Mouse (Mus musculus) liver (tissue): ENCODE results near the gene Dcaf10.
"Not testable (repeated sequence)": the region's sequence is repeated elsewhere in the genome, so short reads cannot be mapped to it uniquely, and the experiment has no call there.

ENCODE experiments used
- DNase-seq: peaks from one replicate; pipeline ENCODE4 v3.0.0-alpha.2; 2020; ENCODE audit warnings: mixed read lengths

Gene Dcaf10

GRCm38 (mm10) chr4:45341669-45342249 is at the start of gene Dcaf10:
Gene Dcaf10, plus strand, starts transcription at chr4:45342101.
- peak; percentile 94 for DNase-seq

GRCm38 (mm10) chr4:45296662-45297564 is 45.0 kb upstream of the Dcaf10 start, which contains the start of gene Trmt10b:
Gene Trmt10b, plus strand, starts transcription at chr4:45297127.
- peak; percentile 67 for DNase-seq

DNA sequence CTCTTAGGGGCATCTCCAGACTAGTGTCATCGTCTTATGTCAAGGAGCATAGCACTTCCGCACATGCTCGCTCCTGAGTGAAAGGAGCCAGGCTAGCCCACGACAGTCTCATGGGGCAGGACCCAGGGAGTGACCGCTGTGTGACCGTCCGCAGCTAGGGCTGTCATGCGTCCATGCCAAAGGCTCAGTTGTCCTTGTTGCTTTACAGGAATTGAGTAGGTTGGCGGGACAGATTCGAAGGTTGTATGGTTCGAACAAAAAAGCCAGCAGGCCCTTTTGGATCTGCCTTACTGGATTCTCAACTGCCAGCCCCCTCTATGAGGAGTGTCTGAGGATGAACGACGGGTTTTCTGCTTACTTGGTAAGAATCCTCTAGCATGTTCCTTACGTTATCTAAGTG is 36.4 kb upstream of the Dcaf10 start:
- DNase-seq, result no peak

DNA sequence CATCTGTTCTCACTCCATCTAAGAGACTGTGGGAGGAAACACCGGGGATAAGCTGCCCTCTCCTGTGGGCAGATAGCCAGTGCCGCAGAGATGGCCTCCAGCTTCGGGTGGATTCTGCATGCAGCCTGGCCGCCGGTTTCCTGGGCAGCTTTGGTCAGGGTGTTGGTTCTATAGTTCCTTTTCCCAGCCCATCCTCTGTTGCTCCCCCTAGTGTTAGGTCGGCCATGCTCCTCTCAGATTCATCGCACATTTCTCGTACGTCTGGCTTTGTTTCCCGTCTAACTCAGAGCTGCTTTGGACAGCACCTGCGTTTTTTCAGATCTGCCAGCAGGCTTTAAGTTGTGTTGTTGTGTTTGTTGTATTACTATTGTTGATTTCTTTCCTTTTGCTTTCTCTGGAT is 33.9 kb upstream of the Dcaf10 start:
- peak; percentile 38 for DNase-seq

DNA sequence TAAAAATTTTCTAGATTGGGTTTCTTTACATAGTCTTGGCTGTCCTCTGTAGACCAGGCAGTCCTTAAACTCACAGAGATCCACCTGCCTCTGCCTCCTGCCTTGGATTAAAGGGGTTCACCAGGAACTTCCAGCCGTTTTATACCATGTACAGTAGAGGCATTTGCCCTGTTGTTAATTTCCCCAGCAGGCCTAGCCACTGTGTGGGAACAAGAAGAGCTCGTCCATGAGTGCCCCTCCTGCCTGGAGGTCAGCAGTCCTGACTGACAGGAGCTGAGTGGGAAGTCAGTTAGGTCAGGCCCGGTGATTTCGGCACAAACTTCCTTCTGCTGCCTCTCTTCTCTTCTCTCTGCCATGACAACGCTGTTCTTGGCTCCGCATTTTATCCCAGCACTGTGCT is 33.3 kb upstream of the Dcaf10 start:
- DNase-seq, result no peak

DNA sequence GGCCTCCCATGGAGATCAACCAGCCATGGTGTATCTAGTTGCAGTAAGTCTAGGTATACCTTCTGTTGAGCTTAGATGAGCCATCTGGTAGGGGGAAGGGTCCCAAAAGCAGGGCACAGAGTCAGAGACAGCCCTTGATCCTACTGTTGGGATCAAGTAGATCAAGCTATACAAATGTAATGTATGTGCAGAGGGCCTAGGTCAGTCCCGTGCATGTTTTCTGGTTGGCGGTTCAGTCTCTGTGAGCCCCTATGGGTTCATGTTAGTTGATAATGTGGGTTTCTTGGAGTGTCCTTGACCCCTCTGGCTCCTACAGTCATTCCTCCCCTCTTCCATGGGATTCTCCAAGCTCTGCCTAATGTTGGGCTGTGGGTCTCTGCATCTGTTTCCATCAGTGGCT is 30.8 kb upstream of the Dcaf10 start:
- no peak for DNase-seq

DNA sequence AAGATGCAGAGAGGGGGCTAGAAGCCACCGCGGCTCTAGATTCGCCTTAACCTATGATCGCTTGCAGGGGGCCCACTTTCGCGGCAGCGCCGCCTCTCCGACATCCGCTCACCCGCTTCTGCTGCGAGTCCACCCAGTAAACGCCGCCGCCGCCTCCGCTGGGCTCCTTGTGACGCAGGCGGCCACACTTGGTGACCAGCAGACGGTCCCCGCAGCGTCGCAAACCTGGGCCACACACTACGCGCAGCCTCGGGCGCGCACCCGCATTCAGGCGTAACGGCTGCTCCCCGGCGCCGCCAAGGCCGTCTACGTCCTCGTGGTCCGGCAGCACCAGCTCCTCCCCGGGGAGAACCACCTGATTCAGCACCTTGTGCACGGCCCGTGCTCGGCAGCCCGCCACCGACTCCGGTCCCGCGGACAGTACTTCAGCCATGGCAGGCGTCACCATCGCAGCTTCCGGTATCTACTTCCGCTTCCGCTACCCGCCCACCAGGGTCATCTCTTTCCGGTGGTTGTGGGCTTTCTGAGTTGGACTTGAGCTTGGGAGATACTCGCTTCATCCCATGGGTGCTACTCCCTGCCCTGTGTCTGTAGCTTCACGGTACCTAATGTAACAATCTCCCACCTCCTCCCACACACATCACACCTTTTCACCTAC is 21.6 kb upstream of the Dcaf10 start:
- DNase-seq, result peak; percentile 82

DNA sequence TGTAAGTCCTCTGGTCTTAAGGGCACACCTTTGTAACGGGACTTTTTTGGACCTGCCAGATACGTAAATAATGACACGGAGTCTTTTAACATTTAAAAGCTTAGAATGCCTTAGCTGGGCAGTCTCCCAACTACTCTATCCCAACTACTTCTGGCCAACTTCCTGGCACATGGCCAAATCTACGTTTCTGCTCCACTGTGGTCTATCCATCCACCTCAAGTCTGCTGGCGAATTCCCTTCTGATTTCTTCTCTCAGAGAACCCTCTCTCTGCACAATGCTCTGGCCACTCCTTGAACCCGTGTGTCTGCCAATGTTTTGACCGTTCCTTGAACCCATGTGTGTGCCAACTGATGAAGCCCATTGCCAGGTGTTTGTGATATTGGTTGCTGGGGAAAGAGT is 10.8 kb upstream of the Dcaf10 start:
- DNase-seq, result no peak

- no peak for DNase-seq
Measured at GRCm38 (mm10) chr4:45332466-45332865, 9.4 kb upstream of the Dcaf10 start.

GRCm38 (mm10) chr4:45341226-45341625 is 675 bp upstream of the Dcaf10 start:
- DNase-seq, result no peak

GRCm38 (mm10) chr4:45342286-45343155 is 620 bp downstream of the Dcaf10 start, which contains the start of gene Exosc3:
Gene Exosc3, minus strand, starts transcription at chr4:45342732.
- peak; percentile 81 for DNase-seq

DNA sequence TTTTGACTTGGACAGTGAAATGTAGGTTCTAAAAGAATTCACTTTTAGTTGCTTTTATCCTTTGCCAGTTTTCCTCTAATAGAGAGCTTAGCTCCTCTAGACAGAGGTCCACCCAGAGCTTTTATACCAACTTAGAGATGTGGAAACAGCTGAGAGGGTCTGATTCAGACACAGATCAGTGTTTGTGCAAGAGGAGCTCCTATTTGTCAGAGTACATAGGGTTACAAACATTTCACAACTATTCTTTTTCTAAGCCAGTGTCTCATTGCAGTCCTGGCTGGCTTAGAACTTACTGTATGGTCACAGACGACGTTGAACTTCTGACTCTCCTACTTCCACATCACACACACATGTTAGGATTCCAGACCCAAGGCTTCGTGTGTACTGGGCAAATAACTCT is 14.8 kb downstream of the Dcaf10 start:
- DNase-seq, result no peak

- no peak for DNase-seq
Measured at GRCm38 (mm10) chr4:45371261-45371660, 29.4 kb downstream of the Dcaf10 start.

GRCm38 (mm10) chr4:45374879-45375278 is 33.0 kb downstream of the Dcaf10 start:
- DNase-seq, result no peak

GRCm38 (mm10) chr4:45376573-45376972 is 34.7 kb downstream of the Dcaf10 start:
- DNase-seq, result no peak

GRCm38 (mm10) chr4:45380903-45381580 is 39.1 kb downstream of the Dcaf10 start:
- not testable (repeated sequence) for DNase-seq

- DNase-seq, result not testable (repeated sequence)
Measured at GRCm38 (mm10) chr4:45382133-45382532, 40.2 kb downstream of the Dcaf10 start.

DNA sequence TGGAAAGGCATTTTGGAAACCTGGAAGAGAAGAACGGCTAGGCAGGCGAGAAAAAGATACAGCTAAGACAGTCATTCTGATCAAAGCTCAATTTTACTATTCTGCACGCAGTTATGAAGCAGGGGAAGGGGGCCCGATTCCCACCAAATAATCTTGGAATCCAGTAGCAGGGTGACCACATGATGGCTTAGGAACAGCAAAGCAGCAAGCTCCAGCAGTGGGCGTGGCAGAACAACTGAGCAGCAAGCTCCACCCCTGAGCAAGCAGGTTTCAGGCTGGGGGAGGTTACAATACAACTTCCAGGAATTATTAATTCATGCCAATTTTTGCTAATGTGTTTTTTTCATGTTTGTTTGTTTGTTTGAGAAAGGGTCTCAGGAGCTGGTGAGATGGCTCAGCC is 45.4 kb downstream of the Dcaf10 start:
- DNase-seq, result peak; percentile 13

GRCm38 (mm10) chr4:45392099-45392498 is 50.2 kb downstream of the Dcaf10 start:
- no peak for DNase-seq

- DNase-seq, result no peak
Measured at GRCm38 (mm10) chr4:45392572-45392971, 50.7 kb downstream of the Dcaf10 start.

GRCm38 (mm10) chr4:45392994-45393393 is 51.1 kb downstream of the Dcaf10 start:
- DNase-seq, result no peak

- no peak for DNase-seq
Measured at GRCm38 (mm10) chr4:45393658-45394057, 51.8 kb downstream of the Dcaf10 start.
